Mouse (Mus musculus): ENCODE data around the gene Pole4. TPM values are rescaled to one million over a fixed set of nuclear protein-coding genes. Genes with fewer than 3 reads are reported as not detected.

The Pole4 gene
- 13.7 and 19.5 TPM in 2 replicates for polyA plus RNA-seq (2012; rRNA removed; ENCODE audit: low replicate concordance)

GRCm38 (mm10) chr6:82705221-82705620 is at the start of gene Pole4:
Gene Pole4, minus strand, starts transcription at chr6:82705365.

Other genes starting within 250 kb of the Pole4 start
- gene Hk2, start 69.1 kb upstream of the Pole4 start, polyA plus RNA-seq (2012; rRNA removed; ENCODE audit: low replicate concordance), result 27.8 and 46.8 TPM in 2 replicates
- gene Sema4f, start 234.4 kb upstream of the Pole4 start, polyA plus RNA-seq (2012; rRNA removed; ENCODE audit: low replicate concordance), result 0.27 and 0.57 TPM in 2 replicates
- gene M1ap, start 241.5 kb upstream of the Pole4 start, polyA plus RNA-seq (2012; rRNA removed; ENCODE audit: low replicate concordance), result 0.57 and 0.59 TPM in 2 replicates